Mouse (Mus musculus): ENCODE results near the gene D230025D16Rik.

DNA sequence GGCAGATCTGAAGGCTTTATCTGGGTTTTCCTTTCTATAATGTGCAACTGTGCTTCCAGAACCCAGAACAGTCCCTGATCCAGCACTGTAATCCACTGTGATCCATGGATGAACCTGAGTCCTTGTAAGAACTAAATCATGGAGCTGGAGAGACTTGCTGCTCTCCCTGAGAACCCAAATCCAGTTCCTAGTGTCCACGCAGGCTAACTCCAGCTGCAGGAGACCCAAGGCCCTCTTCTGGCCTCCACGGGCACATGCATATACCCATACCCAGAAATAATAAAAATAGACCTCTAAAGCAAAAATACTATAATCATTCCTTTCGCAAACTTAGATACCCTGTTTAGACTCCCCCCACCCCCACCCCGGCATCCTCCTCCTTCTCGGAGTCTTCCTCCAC lies 63.3 kb downstream of the D230025D16Rik start:
- TF ChIP-seq CTCF (IDR thresholded peaks at IDR 0.05; ENCODE audit: low read depth) (no peak), EP300 (IDR thresholded peaks at IDR 0.05; ENCODE audit: low read depth) (no peak)
